Mouse (Mus musculus) ES-E14 (cell line): ENCODE measurements at regions not wholly inside any gene's neighbourhood (a gene's known extent, or its start where the extent isn't known, plus 50 kb on each side); places are given as distances from the start of the nearest gene placed in this dataset.

Experiments used
- DNase-seq: peaks from one replicate; pipeline ENCODE4 v3.0.0-alpha.2; 2013; ENCODE audit warnings: low read depth, low spot score
- H3K27ac ChIP-seq: 2 replicates; pipeline ENCODE4 v1.5.1; 2012; ENCODE audit warnings: low read depth, mild to moderate bottlenecking, low read length, moderate library complexity, mixed read lengths; ENCODE audit not compliant: poor library complexity, insufficient read depth, severe bottlenecking
- H3K36me3 ChIP-seq: 2 replicates; pipeline ENCODE4 v1.6.1; 2012; ENCODE audit warnings: mild to moderate bottlenecking, low read length, moderate library complexity, mixed read lengths; ENCODE audit not compliant: control insufficient read depth, poor library complexity, insufficient read depth, severe bottlenecking
- H3K4me1 ChIP-seq, 2 experiments: fragments of 150-350 bp in 1 of 2; sonication (generic) in 1 of 2; 2 replicates each; pipeline ENCODE4 v1.6.1; 2012; ENCODE audit warnings: low read length in 2 of 2, mild to moderate bottlenecking in 1 of 2, mixed read lengths in 1 of 2; ENCODE audit not compliant: control insufficient read depth in 2 of 2, insufficient read depth in 2 of 2, poor library complexity in 1 of 2
- H3K4me3 ChIP-seq, 2 experiments: fragments of 150-350 bp in 1 of 2; sonication (generic) in 1 of 2; 2 replicates each; pipeline ENCODE4 v1.5.1; 2012; ENCODE audit warnings: low read length in 2 of 2, low read depth in 1 of 2, mild to moderate bottlenecking in 1 of 2, mixed read lengths in 1 of 2; ENCODE audit not compliant: insufficient read depth in 1 of 2, poor library complexity in 1 of 2, severe bottlenecking in 1 of 2
- H3K9ac ChIP-seq: 2 replicates; pipeline ENCODE4 v1.6.1; 2012; ENCODE audit warnings: low read depth, mild to moderate bottlenecking, low read length, mixed read lengths; ENCODE audit not compliant: poor library complexity, insufficient read depth, severe bottlenecking
- H3K9me3 ChIP-seq: fragments of 150-350 bp; sonication (generic); 2 replicates; pipeline ENCODE4 v1.6.1; 2012; ENCODE audit warnings: low read depth, mild to moderate bottlenecking, low read length; ENCODE audit not compliant: control insufficient read depth, insufficient read depth
- CHD2 ChIP-seq: IDR thresholded peaks from 2 replicates; pipeline ENCODE4 v1.6.1; 2014; ENCODE audit warnings: mild to moderate bottlenecking, low read depth, low read length, inconsistent platforms
- HCFC1 ChIP-seq: IDR thresholded peaks from 2 replicates; pipeline ENCODE4 v1.6.1; 2012; ENCODE audit warnings: low read length, inconsistent platforms, borderline replicate concordance; ENCODE audit not compliant: insufficient read depth
- MAFK ChIP-seq: IDR thresholded peaks from 2 replicates; pipeline ENCODE4 v1.6.1; 2014; ENCODE audit warnings: mild to moderate bottlenecking, low read depth, low read length, inconsistent platforms; ENCODE audit not compliant: insufficient read depth
- ZC3H11A ChIP-seq: IDR thresholded peaks from 2 replicates; pipeline ENCODE4 v1.6.1; 2012; ENCODE audit warnings: low read depth, mild to moderate bottlenecking, inconsistent platforms, low read length, borderline replicate concordance
- ZNF384 ChIP-seq: IDR thresholded peaks from 2 replicates; pipeline ENCODE4 v1.6.1; 2012; ENCODE audit warnings: low read depth, low read length, inconsistent platforms
- in situ Hi-C, 2 experiments: fragments of 600-800 bp; cut with MboI; formaldehyde crosslinking; loops; one replicate each; pipeline ENCODE4 v1.15.1; 2025; ENCODE audit warnings: low sequenced_read_pairs in 2 of 2, inconsistent platforms in 1 of 2; ENCODE audit not compliant: unreplicated experiment in 2 of 2

- TF ChIP-seq CHD2 (no peak), ZC3H11A (no peak), ZNF384 (no peak), MAFK (no peak), HCFC1 (no peak)
- Histone ChIP-seq H3K9me3 (no peaks in the 10 kb centered on the region), H3K36me3 (no peaks in the 10 kb centered on the region), H3K4me3 (no peak overlapping the region), H3K27ac (no peak overlapping the region), H3K9ac (no peak overlapping the region), H3K4me1 (peaks cover 0 to 3% of the 10 kb centered on the region in 2 experiments; a peak in 1 of 4 replicates)
- in situ Hi-C loops, result no loop called here
- DNase-seq, result no peak
These were observed 55.2 kb upstream of the Tcf21 start for GRCm38 (mm10) chr10:22875181-22875580.
